Mouse (Mus musculus) megakaryocyte progenitor cell, adult 5-6 weeks (primary cell): ENCODE data around the gene 1810010D01Rik. TPM values are rescaled to one million over a fixed set of nuclear protein-coding genes. Genes with fewer than 3 reads are reported as not detected.
A peak's percentile ranks its signal among the peaks of the same experiment; 100 is the strongest.

Experiments used
- ATAC-seq: replicated peaks from 2 replicates; pipeline ENCODE4 v1.8.0; 2016; ENCODE audit warnings: mild to moderate bottlenecking, moderate TSS enrichment, inconsistent platforms; ENCODE audit not compliant: poor library complexity
- total RNA-seq, 2 experiments: library from RNA; stranded (forward) in 1 of 2; stranded (reverse) in 1 of 2; fragments of 157-497, 149-512 nt in 1 of 2; fragments of 200-1000 nt in 1 of 2; gene quantifications; 2 replicates each; pipeline versions ENCODE4 v1.2.3 to v1.2.4; 2015 to 2017

1810010D01Rik gene
- total RNA-seq, 2 experiments from 2014 or later = not detected

- ATAC-seq = no peak
Measured at GRCm38 (mm10) chr7:145216591-145216990, 8.7 kb upstream of the 1810010D01Rik start.

- peak; percentile 82 for ATAC-seq
Measured at GRCm38 (mm10) chr7:145215476-145215875, 7.6 kb upstream of the 1810010D01Rik start.

- ATAC-seq = no peak
Measured at GRCm38 (mm10) chr7:145211680-145212659, 4.1 kb upstream of the 1810010D01Rik start.

GRCm38 (mm10) chr7:145210477-145211070 lies 2.7 kb upstream of the 1810010D01Rik start:
- ATAC-seq = peak; percentile 51

GRCm38 (mm10) chr7:145206801-145207200 lies 1.1 kb downstream of the 1810010D01Rik start:
- peak; percentile 27; the same call in 1 of the 2 replicates for ATAC-seq

- ATAC-seq = peak; percentile 65
Measured at GRCm38 (mm10) chr7:145206056-145206610, 1.8 kb downstream of the 1810010D01Rik start.

GRCm38 (mm10) chr7:145205363-145205902 lies 2.5 kb downstream of the 1810010D01Rik start:
- no peak for ATAC-seq

GRCm38 (mm10) chr7:145199711-145200110 lies 8.2 kb downstream of the 1810010D01Rik start:
- ATAC-seq = no peak

GRCm38 (mm10) chr7:145198223-145198714 lies 9.7 kb downstream of the 1810010D01Rik start:
- ATAC-seq = peak; percentile 42

- no peak for ATAC-seq
Measured at GRCm38 (mm10) chr7:145197711-145198110, 10.2 kb downstream of the 1810010D01Rik start.

- ATAC-seq = no peak
Measured at GRCm38 (mm10) chr7:145197042-145197441, 10.9 kb downstream of the 1810010D01Rik start.

- ATAC-seq = no peak
Measured at GRCm38 (mm10) chr7:145196340-145196739, 11.6 kb downstream of the 1810010D01Rik start.

- ATAC-seq = peak; percentile 40
Measured at GRCm38 (mm10) chr7:145195186-145195927, 12.6 kb downstream of the 1810010D01Rik start.

- ATAC-seq = peak; percentile 27
Measured at GRCm38 (mm10) chr7:145194455-145195161, 13.3 kb downstream of the 1810010D01Rik start.

GRCm38 (mm10) chr7:145192836-145193235 lies 15.1 kb downstream of the 1810010D01Rik start:
- no peak for ATAC-seq

GRCm38 (mm10) chr7:145190520-145190919 lies 17.4 kb downstream of the 1810010D01Rik start:
- ATAC-seq = peak; percentile 54

GRCm38 (mm10) chr7:145189342-145189741 lies 18.6 kb downstream of the 1810010D01Rik start:
- no peak for ATAC-seq

GRCm38 (mm10) chr7:145187802-145188201 lies 20.1 kb downstream of the 1810010D01Rik start:
- ATAC-seq = no peak

GRCm38 (mm10) chr7:145182388-145182787 lies 25.5 kb downstream of the 1810010D01Rik start:
- ATAC-seq = peak; percentile 54
